19 mouse cellular contexts compared by ENCODE assay signal in genomic region chr2:30256616-30257350, GRCm38 (mm10). TPM values are rescaled to one million over a fixed set of nuclear protein-coding genes. Genes with fewer than 3 reads are reported as not detected.
"Had no signal": no experiment of that assay in that cellular context is flagged by ENCODE, and none has a peak within 500 bp of the region (broad histone marks: within the 10 kb centered on the region; RNA-seq: fewer than 3 reads in every experiment).

No protein-coding gene starts in this region.

- H3K9me3 ChIP-seq: kidney, embryonic 15.5 days; limb, embryonic 10.5 days; midbrain, embryonic 12.5 days had no signal

- H3K27ac ChIP-seq: kidney, embryonic 15.5 days; limb, embryonic 10.5 days; midbrain, embryonic 12.5 days had no signal

- H3K4me1 ChIP-seq: midbrain, embryonic 12.5 days had no signal

- H3K9ac ChIP-seq: midbrain, embryonic 12.5 days had no signal

- ATAC-seq: lung, postnatal 0 days; midbrain, embryonic 16.5 days had no signal

- H3K4me3 ChIP-seq: kidney, embryonic 15.5 days; left cerebral cortex, adult 2 months; limb, embryonic 10.5 days; midbrain, embryonic 12.5 days had no signal

- H3K4me2 ChIP-seq: kidney, embryonic 15.5 days; liver, embryonic 11.5 days; midbrain, embryonic 12.5 days had no signal

- DNase-seq: kidney, adult 2 months; kidney, postnatal 25 days; lung, postnatal 36 days; right cerebral cortex, adult 18-20 months; right cerebral cortex, postnatal 25 days; thymus, postnatal 4 days had no signal

- H3K27me3 ChIP-seq: kidney, embryonic 15.5 days; midbrain, embryonic 12.5 days had no signal

RNA-seq across cellular contexts. Expression of gene Gm28038, which starts 24.1 kb away (rescaled TPM):
- polyA plus RNA-seq: kidney, adult 2 months; kidney, embryonic 15.5 days; limb, embryonic 10.5 days; limb, embryonic 14.5 days; liver, embryonic 11.5 days; liver, embryonic 16.5 days; lung, postnatal 0 days; midbrain, embryonic 12.5 days; midbrain, embryonic 16.5 days; neural tube, embryonic 14.5 days; small intestine, adult 2 months; stomach, embryonic 16.5 days; thymus, postnatal 0 days had no signal
